Mouse (Mus musculus): Measurements from ENCODE around the gene Dlx4. TPM values are rescaled to one million over a fixed set of nuclear protein-coding genes. Genes with fewer than 3 reads are reported as not detected.

The Dlx4 gene
- polyA plus RNA-seq, 1 experiment from 2014 or later, result not detected

Other genes with a start within 250 kb of the Dlx4 start
- gene Col1a1, start 210.0 kb downstream of the Dlx4 start, polyA plus RNA-seq (2014; fragmentation: Nextera tagmentation; extraction: Ambion mirVana), result 841 and 905 TPM in 2 replicates
- gene Hils1, start 178.7 kb downstream of the Dlx4 start, polyA plus RNA-seq (2014; fragmentation: Nextera tagmentation; extraction: Ambion mirVana), result not detected in 2 replicates
- 0.22 TPM in 1 of 2 replicates, not detected in the other for gene Sgca, start 169.9 kb downstream of the Dlx4 start, polyA plus RNA-seq (2014; fragmentation: Nextera tagmentation; extraction: Ambion mirVana)
- gene Ppp1r9b, start 155.2 kb downstream of the Dlx4 start, polyA plus RNA-seq (2014; fragmentation: Nextera tagmentation; extraction: Ambion mirVana), result 11.9 and 12.2 TPM in 2 replicates
- 20.3 and 22.1 TPM in 2 replicates for gene Samd14, start 136.4 kb downstream of the Dlx4 start, polyA plus RNA-seq (2014; fragmentation: Nextera tagmentation; extraction: Ambion mirVana)
- gene Pdk2, start 104.9 kb downstream of the Dlx4 start, polyA plus RNA-seq (2014; fragmentation: Nextera tagmentation; extraction: Ambion mirVana), result 26.4 and 29.6 TPM in 2 replicates
- gene Itga3, start 69.5 kb downstream of the Dlx4 start, polyA plus RNA-seq (2014; fragmentation: Nextera tagmentation; extraction: Ambion mirVana), result 24.1 and 29.0 TPM in 2 replicates
- 0.72 and 0.91 TPM in 2 replicates for gene Dlx3, start 26.1 kb downstream of the Dlx4 start, polyA plus RNA-seq (2014; fragmentation: Nextera tagmentation; extraction: Ambion mirVana)
- gene Tac4, start 115.3 kb upstream of the Dlx4 start, polyA plus RNA-seq (2014; fragmentation: Nextera tagmentation; extraction: Ambion mirVana), result 0.14 TPM in 1 of 2 replicates, not detected in the other
- gene Kat7, start 164.0 kb upstream of the Dlx4 start, polyA plus RNA-seq (2014; fragmentation: Nextera tagmentation; extraction: Ambion mirVana), result 68.7 and 76.8 TPM in 2 replicates
- 10.3 and 10.9 TPM in 2 replicates for gene Fam117a, start 190.8 kb upstream of the Dlx4 start, polyA plus RNA-seq (2014; fragmentation: Nextera tagmentation; extraction: Ambion mirVana)
- gene Slc35b1, start 238.4 kb upstream of the Dlx4 start, polyA plus RNA-seq (2014; fragmentation: Nextera tagmentation; extraction: Ambion mirVana), result 85.2 and 90.5 TPM in 2 replicates

Measured in intestine, embryonic 14.5 days (tissue).